Mouse (Mus musculus) left cerebral cortex, adult 9 months (tissue): ENCODE measurements around the gene Tmem255a.

Experiments used
- DNase-seq, 2 experiments: peaks; one replicate each; pipeline ENCODE4 v3.0.0; 2022; ENCODE audit warnings: low spot score in 2 of 2

Tmem255a gene

GRCm38 (mm10) chrX:38251851-38252571, at the start of gene Tmem255a:
Gene Tmem255a (minus strand): TSS chrX:38252439.
- no peak for DNase-seq

- no peak for DNase-seq
Measured at GRCm38 (mm10) chrX:38259610-38260009, 7.4 kb upstream of the Tmem255a start.

- DNase-seq = peak in 1 of 2 experiments; percentile 9
Measured at GRCm38 (mm10) chrX:38250352-38250950, 1.8 kb downstream of the Tmem255a start.

- DNase-seq = peak in 1 of 2 experiments; percentile 49
Measured at GRCm38 (mm10) chrX:38249640-38250351, 2.4 kb downstream of the Tmem255a start.

GRCm38 (mm10) chrX:38247601-38248000, 4.6 kb downstream of the Tmem255a start:
- no peak for DNase-seq

- DNase-seq = no peak
Measured at GRCm38 (mm10) chrX:38247108-38247507, 5.1 kb downstream of the Tmem255a start.

- DNase-seq = peak in 1 of 2 experiments; percentile 30
Measured at GRCm38 (mm10) chrX:38237731-38238130, 14.5 kb downstream of the Tmem255a start.

- DNase-seq = no peak
Measured at GRCm38 (mm10) chrX:38229888-38230287, 22.4 kb downstream of the Tmem255a start.

- DNase-seq = no peak
Measured at GRCm38 (mm10) chrX:38222757-38223156, 29.5 kb downstream of the Tmem255a start.

- no peak for DNase-seq
Measured at GRCm38 (mm10) chrX:38217676-38217991, 34.6 kb downstream of the Tmem255a start.

GRCm38 (mm10) chrX:38216986-38217675, 35.1 kb downstream of the Tmem255a start:
- DNase-seq = no peak

GRCm38 (mm10) chrX:38207392-38207791, 44.8 kb downstream of the Tmem255a start:
- DNase-seq = no peak

GRCm38 (mm10) chrX:38201816-38202215, 50.4 kb downstream of the Tmem255a start:
- peak in 1 of 2 experiments; percentile 48 for DNase-seq

- no peak for DNase-seq
Measured at GRCm38 (mm10) chrX:38190458-38190764, 61.8 kb downstream of the Tmem255a start.

- DNase-seq = peak; percentile 58 to 85
Measured at GRCm38 (mm10) chrX:38189552-38190457, 62.4 kb downstream of the Tmem255a start, which contains the start of gene Zbtb33. Gene Zbtb33 (plus strand): TSS chrX:38189793.

GRCm38 (mm10) chrX:38185520-38185919, 66.7 kb downstream of the Tmem255a start:
- DNase-seq = no peak

- DNase-seq = no peak
Measured at GRCm38 (mm10) chrX:38181608-38182258, 70.5 kb downstream of the Tmem255a start.

GRCm38 (mm10) chrX:38180656-38181607, 71.3 kb downstream of the Tmem255a start:
- no peak for DNase-seq

GRCm38 (mm10) chrX:38179891-38180310, 72.3 kb downstream of the Tmem255a start:
- peak in 1 of 2 experiments; percentile 44 for DNase-seq
